Mouse (Mus musculus) ZHBTc4 (cell line): Measurements from ENCODE around the gene Rab8b.
A peak's percentile ranks its signal among the peaks of the same experiment; 100 is the strongest.

Source experiments
- DNase-seq: peaks from one replicate; pipeline ENCODE4 v3.0.0-alpha.2; 2011; ENCODE audit warnings: low read depth, low spot score

Rab8b gene

DNA sequence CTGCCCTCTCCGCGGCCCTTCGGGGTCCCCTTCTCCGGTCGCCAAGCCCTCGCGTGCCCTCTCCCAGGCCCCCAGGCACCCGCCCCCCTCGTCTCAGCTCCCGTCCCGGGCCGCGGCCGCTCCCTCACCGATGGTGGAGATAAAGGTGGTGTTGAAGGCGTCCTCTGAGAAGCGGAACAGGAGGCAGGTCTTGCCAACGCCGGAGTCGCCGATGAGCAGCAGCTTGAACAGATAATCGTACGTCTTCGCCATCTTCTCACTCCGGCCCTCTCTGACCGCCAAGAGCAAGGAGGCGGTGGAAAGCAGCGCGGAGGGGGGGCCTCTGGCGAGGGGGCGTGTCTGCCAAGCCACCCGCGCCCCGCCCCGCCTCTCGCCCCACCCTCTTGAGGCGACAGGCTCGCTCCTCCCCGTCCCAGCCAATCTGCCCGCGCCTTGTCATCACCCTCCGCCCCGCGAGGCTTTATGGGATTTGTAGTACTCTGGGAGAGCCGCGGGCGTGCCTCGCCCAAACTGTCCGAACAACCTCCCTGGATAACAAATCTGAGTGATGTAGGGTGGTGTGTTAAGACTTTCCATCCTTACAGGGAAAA, at the start of gene Rab8b:
Rab8b (minus strand) TSS at position 306 of the 590 bp plus-strand sequence.
- peak; percentile 99 for DNase-seq

DNA sequence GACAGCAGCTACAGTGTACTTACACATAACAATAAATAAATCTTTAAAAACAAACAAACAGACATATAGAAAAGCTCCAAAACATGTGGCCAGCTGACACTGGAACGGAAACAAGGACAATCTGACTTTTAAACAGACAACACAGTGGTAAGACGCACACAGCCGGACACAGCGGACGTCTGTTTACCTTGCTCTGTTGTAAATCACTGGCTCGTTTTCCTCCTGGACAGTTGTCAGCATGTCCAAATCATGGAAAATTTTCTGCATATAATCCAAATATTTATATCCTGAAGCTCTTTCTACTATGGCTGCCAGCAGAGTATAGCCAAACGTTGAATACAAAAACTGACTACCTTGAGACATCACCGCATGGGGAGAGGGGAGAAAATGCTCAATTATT, 48.0 kb upstream of the Rab8b start:
- DNase-seq = no peak

DNA sequence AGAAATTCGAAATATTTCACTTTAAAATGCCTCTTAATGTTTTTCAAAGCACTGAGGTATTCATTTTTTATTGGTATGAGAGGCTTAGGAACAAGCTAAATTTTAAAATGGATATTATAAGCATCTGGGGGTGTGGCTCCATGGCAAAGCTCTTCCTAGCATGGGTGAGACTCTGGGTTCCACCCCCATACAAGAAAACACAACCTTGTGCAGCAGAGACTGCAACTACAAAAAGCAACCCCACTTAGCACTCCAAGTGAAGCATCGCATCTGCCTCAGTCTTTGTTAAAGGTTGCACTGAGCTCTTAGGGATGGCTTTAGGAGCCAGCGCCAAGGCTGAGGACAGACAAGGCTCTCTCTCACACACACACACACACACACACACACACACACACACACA, 42.0 kb upstream of the Rab8b start:
- no peak for DNase-seq

DNA sequence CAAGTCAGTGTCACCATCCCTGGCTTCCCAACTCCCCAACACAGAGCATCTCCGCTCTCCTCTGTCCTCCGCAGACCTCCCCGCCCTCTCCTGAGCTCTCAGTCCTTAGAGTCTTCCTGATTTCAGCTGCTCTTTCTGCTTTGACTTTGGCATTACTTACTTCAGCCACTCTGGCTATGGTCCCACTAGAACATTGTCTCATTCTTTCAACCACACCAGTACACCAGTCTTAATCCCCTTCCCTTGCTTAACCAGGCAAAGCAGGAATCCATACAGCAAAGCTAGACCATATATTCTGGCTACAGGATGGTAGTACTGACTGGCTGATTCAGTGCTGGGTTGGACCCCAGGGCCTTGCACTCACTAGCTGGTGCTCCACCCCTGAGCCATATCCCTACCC, 38.0 kb upstream of the Rab8b start:
- DNase-seq = no peak

DNA sequence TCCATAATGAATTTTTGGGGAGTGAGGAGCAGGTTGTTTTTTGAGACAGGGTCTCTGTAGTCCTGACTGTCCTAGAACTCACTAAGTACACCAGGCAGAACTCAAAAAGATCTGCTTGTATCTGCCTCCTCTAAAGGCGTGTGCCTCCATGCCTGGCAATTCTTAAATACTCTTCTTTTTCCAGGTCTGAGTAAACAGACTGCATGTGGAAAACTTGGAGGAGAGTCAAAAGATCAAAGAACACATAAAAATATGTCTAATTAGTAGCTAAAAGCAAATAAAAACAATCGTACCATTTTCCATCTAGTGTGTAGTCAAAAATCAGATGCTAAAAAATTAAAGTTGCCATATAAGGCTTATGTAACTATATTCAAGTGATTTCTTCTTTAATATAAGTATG, 33.4 kb upstream of the Rab8b start:
- DNase-seq = no peak

DNA sequence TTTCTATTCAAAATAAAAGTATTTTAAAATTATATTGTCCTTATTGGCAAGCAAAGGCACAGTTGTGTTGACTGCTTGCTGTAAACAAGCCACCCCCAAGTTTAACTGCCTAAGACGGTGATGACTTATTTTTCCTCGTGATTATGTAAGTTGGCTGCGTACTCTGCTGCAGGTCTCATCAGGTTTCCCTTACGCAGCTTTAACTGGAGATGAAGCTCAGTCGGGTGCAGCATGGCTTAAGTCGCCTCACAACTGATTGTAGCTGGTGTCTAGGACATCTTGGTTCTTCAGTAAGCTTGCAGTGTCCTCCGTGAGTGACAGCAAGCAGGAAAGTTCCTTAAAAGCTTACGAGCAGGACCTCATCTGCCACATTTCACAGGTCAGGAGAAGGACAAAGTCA, 32.8 kb upstream of the Rab8b start:
- DNase-seq = no peak

DNA sequence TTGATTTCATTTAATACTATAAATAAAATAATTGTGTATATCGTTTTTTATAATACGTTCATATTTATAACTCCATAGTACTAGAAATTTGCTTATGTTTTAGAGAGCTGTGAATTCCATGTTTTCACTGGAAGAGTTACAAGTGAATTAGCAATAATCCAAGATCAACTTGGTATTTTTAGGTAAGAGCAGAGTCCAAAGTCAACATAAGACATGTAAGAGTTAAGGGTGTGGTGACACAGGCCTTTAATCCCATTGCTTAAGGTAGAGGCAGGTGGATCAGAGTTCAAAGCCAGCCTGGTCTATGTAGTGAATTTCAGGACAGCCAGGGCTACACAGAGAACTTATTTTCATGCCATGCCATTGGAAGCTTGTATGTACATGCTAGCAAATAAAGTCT, 29.0 kb upstream of the Rab8b start:
- peak; percentile 26 for DNase-seq

DNA sequence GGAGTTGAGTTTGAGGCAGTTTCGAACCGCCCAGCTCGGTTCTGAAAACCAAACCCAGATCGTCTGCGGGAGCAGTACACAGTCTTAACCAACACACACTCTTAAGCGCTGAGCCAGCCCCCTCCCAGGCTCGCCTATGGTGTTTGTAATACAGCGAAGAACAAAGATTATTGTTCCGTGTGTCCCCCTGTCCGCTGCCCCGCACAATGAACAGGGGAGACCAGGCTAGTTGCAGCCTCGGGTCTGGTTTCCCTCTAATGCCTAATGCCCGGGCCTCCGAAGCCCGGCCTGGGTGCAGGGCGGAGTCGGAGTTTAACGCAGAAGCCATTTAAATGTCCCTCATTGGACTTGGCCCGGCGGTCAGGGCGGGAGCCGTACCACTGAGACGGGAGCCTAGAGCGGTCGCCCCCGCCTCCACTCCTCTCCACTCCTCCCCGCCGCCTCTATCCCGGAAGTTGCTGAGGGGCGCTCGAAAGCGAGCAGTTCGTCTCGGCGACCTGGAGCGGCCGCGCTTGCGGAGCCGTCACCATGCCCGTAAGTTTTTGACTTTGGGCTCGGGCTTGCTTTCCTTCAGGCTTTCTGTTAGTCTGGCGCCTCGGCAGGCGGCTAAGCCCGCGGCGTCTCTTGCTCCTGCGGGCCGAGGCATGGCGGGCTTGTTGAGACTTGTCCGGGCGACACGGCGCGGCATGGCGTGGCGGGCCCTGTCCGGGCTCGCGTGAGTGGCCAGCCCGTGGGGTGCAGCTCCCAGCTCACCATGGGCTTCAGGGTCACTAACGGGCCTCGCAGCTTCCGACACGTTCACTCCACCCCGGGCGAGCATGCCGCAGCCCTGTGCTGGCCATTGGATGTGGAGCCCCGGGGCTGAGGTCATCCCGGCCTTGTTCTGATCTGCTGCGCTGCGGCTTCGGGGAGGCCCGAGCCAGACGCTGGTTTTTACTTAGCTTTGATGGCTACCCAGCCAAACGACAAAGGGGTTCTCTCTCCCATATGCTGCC, 26.5 kb upstream of the Rab8b start, which contains the start of gene Rps27l:
Rps27l (plus strand) TSS at position 440 of the 995 bp plus-strand sequence.
- peak; percentile 98 for DNase-seq

DNA sequence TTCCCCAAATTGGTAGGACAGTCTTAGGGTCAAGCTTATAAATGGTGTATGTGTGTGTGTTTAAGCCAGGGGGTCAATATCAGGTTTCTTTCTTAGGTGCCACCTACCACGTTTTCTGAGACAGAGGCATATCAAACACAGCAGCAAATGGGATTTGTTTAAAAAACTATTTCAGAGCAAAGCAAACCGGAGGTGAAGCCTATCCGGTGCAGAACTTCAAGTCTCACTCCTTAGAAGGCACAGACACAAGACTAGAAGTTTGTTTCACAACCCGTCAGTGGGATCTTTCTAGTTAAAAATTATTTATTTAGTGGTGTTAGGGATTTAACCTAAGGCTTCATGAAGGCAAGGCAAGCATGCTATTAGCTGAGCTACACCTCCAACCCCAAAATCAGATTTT, 25.7 kb upstream of the Rab8b start:
- no peak for DNase-seq

DNA sequence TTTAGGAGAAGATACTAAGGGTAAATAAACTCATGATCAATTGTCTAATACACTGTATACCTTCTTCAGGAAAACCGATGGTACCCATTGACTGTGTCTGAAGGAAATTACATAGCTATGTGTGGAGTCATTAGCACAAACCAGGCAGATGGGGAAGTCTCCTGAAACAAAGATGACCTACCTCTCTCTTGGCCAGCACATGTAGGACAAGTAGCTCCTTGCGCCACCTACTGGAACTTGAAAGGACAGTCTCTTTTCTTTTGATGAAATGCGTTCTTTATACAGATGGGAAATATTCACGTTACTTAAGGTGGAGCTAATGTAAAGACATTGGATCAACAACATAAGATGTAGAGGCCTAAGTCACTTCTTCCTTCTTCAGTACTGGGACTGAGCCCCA, 19.3 kb upstream of the Rab8b start:
- peak; percentile 83 for DNase-seq

DNA sequence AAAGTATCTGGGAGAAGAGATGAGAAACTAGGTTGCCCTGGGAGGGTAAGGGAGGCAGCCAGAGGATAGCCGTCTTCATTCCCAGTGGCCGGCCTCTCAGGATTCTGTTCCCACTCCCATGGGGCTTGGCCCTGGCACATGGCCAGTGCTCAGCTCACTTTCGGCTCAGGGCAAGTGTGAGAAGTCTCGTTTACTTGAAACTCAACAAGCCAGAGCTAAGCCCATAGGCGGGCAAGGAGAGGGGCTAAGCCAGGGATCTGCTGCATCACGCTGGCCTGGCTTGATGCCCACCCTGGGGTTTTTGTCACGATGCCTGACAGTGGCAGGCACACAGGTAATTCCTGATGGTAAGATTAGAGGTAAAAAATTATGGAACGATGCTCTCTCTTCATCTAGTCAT, 18.0 kb upstream of the Rab8b start:
- no peak for DNase-seq

DNA sequence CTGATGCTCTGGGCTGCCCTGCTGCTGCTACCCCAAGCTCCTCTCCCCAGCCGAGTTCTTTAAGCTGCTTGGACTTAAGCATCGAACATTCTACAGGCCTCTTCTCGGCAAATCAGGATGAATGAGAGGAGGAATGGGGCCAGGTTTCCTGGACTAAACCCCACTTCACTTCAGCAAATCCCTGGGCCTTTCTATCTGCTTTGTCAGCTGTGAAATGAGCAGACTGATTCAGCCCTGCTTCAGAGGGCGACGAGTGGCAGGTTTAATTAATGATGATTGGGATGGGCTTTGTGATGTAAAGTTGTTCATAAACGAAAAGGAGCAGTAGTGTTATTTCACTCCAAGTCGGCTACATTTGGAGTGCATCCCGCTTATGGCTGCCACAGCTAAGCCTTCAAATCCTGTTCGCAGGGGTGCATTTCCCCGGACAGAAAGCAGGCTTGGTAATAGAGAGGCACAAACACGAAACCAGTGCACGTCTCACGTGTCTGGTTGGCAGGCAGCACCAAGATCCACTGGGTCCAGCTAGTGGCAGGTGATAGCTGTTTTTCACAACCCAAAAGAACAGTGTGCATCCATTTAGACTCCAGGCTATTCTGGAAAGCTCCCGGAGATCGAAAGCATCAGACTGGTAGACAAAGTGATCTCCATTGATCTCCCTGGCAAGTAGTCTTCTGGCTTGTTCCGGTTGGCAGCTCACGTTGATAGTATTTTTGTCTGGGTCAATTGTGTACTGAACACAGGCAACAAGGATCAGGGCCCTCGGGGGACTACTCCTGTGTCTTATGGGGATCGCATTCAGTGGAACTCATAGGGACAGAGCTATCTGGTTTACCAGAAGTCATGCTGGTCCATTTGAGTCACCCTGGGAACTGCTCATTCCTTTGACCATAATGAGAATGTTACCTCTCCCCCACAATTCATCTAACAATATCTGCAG, 14.7 kb upstream of the Rab8b start:
- DNase-seq = no peak

DNA sequence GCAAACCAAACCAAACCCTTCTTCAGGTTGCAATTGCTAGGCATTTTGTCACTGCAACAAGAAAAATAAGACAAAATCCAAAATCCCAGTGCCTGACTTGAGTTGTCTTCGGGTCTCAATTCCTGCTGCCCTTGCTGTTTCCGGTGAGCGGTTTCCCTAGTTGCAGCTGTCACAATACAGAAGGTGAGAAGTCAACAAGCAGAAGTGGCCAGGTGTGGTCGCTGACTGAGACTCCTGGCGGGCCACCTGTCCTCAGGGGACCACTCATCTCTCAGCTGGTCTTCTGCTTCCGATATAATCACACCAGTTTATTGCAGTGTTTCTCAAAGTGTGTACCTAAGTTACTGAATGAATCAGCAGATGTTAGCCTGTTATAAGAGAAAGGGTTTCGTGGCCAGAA, 10.9 kb upstream of the Rab8b start:
- no peak for DNase-seq

DNA sequence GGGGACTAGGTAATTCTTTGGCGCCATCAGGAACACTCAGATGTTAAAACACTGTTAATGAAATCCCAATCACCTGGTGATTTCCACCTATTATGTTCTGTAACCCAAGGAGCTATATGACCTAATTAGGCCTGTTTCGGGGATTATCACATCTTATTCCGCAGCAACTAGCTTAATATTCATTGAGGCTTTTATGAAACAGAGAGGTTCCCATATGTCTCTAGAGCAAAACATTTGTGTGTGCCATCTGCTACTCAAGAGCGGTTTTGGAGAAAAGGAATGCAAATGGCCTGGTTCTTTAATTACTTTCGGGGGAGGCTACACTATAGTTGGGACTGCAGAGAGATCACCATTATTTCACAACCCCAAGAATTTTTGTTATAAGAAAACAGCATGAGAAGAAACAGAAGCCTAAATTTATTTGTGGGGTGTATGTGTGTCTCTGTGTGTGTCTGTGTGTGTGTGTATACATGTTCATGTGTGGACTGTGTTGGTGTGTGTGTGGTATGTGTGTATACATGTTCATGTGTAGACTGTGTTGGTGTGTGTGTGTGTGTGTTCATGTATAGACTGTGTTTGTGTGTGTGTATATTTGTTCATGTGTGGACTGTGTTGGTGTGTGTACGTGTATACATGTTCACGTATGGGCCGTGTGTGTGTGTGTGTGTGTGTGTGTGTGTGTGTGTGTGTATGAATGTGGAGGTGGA, 8.4 kb upstream of the Rab8b start:
- no peak for DNase-seq

DNA sequence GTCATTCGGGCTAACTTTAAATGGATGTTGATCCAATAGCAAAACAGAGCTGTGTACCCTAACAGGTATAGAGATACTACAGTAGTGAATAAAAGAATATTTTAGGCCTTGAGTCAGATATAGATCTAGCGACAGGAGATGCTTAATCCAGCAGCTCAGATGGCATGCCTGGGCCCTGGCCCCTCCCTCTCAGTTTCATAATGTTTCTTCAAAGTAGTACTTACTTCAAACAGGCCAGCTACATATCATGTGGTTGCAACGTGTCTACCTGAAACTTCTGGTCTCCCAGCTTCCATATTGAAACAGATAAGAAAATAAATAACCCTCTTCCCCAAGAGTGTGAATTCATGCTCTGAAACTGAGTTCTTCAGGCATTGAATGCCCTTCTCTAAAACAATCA, 6.4 kb upstream of the Rab8b start:
- no peak for DNase-seq

DNA sequence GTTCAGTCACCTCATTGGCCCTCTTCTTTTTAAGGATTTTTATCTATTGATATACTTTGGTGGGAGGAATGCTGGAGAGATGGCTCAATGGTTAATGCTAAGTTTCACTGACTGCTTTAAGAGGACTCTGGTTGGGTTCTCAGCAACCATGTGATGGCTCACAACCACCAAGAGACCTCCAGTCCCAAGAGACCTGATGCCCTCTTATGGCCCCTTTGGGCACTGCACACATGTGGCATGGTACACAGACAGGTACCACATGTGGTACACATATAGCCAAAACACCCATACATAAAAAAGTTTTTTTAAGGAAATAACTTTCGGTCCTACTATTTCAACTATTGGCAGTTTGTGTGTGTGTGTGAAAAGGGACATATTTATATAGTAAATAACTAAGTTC, 2.6 kb upstream of the Rab8b start:
- peak; percentile 49 for DNase-seq

DNA sequence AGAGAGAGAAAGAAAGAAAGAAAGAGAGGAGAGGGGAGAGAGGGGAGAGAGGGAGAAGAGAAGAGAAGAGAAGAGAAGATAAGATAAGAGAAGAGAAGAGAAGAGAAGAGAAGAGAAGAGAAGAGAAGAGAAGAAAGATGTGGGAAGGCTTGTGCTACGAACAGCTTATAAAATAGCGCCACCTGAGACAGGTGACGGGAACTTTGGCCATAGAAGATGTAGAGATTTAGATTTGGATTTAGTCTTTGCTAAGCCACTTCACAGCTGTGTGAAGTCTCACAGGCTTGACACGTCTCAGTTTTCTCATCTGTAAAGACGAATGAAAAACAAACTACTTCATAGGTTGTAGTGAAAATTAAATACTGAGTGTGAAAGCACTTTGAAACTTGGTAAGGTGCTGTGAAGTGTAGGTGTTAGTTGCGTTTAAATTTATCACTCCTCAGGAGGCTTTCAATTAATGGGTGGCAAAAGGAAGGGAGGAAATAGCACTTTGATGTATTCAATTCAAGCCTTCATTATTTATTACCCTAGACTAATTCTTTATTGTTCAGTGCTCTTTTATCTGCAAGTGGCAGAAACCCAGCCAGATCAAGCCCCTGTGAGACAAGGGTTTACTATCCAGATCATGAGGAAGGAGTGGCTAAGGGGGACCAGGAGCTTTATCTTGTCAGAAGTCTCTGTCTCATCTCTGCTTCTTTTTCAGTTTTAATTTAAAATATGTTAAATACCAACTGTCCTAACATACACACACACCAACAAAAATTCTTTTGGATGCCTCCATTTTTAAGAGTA, 1.2 kb upstream of the Rab8b start:
- no peak for DNase-seq

DNA sequence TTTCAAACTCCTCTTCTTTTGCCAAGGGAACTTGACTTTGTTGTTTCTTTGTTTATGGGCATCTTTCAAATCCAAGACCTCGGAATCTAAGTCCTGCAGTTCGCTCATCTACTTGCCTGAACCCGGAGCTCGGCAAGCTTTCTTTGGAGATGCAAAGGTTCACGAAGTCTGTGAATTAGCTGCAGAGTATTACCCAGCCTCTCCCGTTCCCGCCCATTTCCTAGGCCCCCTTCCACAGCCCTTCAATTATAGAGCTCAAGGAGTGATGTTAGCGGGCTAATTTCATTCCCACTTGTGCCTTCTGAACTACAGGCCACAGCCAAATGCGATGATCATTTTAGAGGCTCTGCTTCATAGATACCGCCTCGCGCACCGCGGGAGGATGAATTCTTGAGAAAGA, 494 bp upstream of the Rab8b start:
- no peak for DNase-seq

DNA sequence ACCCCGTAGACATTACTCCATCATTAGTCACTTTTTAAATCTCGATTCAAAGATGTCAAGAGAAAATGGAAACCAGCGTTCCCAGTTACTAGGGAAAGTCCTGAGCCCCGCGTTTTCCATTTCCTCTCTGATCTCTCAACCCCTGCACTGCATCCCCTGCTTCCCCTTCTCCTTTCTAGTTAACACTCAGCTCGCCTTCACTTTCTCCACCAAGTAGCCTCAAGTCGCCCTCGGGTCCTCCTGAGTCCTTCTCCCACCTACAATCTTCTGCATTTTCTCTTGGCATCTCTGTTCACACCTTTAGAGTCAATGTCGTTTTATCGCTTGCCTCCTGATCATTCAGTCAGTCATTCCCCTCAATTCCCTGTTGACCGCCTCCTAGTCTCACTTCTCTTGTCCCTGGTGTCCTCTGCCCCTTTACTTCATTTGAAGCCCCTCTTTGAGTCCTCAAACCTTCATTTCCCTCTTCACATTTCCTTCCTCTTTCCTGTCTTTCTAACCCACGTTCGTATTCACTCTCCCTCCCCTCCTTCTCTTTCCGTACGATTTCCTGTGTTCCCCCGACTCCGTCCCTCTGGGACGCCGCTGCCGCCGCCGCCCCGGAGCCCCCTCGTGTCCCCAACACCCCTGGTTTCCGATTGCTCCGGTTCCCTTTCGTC, 686 bp downstream of the Rab8b start:
- DNase-seq = no peak

DNA sequence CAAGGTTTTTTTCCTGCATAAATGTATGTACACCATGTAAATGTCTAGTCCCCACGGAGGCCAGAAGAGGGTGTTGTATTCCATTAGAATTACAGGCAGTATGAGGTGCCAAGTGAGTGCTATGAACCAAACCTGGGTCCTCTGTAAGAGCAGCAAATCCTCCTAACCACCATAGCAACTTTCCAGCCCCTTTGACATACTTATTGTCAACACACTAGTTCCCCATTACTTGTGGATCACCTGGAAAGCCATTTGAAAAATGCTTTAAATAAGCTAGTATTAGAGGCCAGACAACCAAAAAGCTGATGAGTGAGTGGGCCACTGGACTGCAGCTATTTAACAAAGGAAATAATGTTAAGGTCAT, 1.6 kb downstream of the Rab8b start:
- DNase-seq = no peak
